Mouse (Mus musculus) cerebellum, adult (tissue): Measurements from ENCODE around the gene 4930402F06Rik.
A peak's percentile ranks its signal among the peaks of the same experiment; 100 is the strongest.

Experiments
- ATAC-seq: cut with Nextera tagmentation; 2 replicates; pipeline ENCODE4 v1.9.2; 2017; ENCODE audit warnings: mild to moderate bottlenecking, moderate library complexity, mixed read lengths; ENCODE audit not compliant: insufficient number of reproducible peaks, low FRiP score, low TSS enrichment

The 4930402F06Rik gene

GRCm38 (mm10) chr2:35349184-35349583 lies 47.8 kb downstream of the 4930402F06Rik start:
- peak; percentile 70 for ATAC-seq

DNA sequence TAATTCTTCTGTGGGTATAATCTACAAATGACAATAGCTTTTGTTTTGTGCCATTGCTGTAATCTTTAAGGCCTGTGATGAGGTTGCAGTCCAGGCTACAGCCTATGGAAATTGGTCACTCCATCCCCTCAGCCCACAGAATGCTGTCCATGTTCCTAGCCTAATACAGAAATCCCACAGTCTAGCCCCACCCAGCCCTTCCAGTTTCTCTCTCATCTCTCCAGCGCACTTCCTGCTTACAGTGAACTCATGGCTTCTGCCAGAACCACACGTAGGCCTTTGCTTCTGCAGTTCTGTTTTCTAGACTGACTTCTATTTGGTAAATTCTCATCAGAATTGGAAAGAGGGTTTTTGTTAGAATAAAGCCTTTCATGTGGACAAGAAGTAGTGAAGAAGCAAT lies 51.0 kb downstream of the 4930402F06Rik start:
- ATAC-seq, result no peak

GRCm38 (mm10) chr2:35342605-35343004 lies 54.4 kb downstream of the 4930402F06Rik start:
- ATAC-seq, result no peak

DNA sequence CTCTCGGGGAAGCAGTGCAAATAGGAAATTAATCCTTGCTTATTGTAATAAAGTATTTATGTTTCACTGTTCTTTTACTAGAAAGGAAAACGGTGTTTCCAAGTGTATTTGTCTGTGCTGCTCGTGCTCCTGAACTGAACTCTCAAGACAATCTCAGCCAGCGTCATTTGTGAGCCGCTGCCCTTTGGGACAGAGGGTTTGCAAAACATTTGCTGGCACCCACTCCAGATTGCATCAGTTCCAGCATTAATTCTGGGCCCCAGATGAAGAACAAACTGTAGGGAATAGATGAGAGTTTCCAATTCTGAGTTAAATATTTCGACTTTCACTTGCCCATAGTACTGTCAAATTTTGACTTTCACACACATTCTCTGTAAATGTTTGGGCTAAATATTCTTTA lies 58.3 kb downstream of the 4930402F06Rik start:
- no peak for ATAC-seq

- ATAC-seq, result no peak
Measured at GRCm38 (mm10) chr2:35338036-35338435, 58.9 kb downstream of the 4930402F06Rik start.

DNA sequence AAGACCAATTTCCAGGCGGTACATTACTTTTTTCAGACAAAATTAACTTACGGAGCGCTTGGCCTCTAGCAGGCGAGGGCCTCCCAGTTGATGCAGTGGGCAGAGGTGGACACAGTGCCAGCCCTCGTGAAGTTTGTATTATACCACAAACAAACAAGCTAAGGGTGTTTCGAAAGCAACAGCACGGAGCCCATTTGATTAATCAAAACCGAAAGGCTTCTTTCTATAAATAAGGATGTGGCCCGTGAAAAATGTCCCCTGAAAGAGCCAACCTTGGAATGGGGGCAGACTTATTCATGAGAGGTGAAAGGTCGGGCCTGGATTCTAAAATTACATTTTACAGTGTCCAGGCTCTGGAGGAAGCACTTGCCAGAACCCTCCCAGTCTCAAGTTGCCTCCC lies 59.6 kb downstream of the 4930402F06Rik start:
- no peak for ATAC-seq

- ATAC-seq, result peak; percentile 94
Measured at GRCm38 (mm10) chr2:35336388-35337280, 60.3 kb downstream of the 4930402F06Rik start, which contains the start of gene Stom. Gene Stom, minus strand, starts transcription at chr2:35336976.

GRCm38 (mm10) chr2:35335620-35336019 lies 61.4 kb downstream of the 4930402F06Rik start:
- ATAC-seq, result no peak

DNA sequence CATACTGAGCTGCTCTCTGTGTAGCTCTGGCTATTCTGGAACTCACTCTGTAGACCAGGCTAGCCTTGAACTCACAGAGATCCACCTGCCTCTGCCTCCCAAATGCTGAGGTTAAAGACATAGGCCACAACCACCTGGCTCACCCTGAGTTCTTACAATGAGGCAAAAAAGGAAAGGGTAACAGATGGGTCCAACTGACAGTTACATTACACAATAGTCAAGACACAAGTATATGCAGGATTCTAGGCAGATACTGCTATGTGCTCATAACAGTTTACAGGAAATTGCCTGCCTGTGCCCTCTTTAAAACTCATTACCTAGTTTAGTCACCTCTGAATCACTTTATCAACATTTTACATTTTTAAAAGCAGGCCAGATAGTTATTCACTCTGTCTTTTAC lies 63.3 kb downstream of the 4930402F06Rik start:
- no peak for ATAC-seq

DNA sequence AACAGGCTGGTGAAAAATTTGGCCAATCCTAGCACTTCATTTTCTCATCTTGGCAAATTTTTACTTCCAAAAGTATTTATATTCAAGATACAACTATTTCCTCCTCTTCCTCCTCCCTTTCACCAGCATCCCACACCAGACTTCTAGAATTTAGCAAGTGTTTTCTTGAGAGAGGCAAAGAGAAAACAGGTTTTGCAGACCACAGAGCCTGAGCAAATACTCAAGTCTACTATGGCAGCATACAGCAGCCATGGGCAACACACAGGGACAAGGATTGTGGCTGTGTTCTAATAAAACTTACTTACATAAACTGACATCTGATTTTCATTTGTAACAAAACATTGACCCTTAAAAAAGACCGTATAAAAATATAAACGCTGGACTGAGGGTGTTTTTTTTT lies 65.8 kb downstream of the 4930402F06Rik start:
- ATAC-seq, result no peak

GRCm38 (mm10) chr2:35329061-35329460 lies 67.9 kb downstream of the 4930402F06Rik start:
- ATAC-seq, result no peak

DNA sequence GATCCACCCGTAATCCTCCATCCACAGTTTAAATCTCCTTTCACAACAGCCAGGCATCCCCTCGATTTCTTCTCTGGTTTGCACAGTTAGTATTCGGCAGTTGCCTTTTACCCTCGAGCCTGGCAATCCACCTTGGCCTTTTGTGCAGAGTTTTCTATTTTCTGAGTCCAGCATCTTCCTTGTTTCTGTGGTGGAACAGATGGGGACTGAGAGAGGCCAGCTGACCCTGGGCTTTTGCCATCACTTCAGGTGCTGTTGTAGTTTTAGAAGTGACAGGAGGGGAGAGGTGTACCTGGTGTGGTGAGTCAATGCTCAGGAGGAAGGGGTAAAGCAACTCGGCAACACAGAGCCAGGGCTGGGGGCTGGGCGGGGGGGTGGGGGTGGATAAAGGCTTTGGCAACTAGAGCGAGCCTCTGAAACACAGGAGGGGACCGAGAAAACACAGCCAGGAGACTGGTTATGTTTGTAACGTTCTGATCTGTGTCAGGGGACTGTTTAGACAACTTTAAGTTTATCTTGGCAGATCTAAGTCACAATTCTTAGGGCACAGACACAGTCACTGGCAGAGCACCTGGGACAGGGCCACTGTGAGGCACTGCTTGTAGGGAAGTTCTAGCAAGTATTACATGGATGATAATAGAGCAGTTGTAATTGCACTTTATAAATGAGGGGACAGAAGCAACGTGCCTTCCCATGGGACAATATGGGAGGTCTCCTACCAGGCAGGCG lies 68.7 kb downstream of the 4930402F06Rik start:
- peak; percentile 81 for ATAC-seq

DNA sequence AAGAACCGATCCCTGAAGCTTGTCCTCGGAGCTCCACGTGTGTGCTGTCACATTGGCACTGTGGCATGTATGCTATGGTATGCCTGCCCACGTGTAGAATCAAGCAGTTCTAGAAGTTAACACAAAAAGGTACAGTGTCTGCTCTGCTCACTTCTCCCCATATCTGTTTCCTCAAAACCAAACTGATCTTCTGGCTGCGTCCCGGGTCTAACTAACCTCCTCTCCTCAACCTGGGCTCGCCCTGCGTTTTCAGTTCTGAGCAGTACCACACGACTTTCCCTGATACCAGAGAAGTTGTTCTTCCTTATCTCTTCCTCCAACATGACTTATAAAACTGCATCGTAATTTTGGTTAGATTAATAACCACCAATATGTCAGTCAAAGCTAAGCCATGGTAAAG lies 69.4 kb downstream of the 4930402F06Rik start:
- ATAC-seq, result no peak

- no peak for ATAC-seq
Measured at GRCm38 (mm10) chr2:35326931-35327330, 70.0 kb downstream of the 4930402F06Rik start.

- ATAC-seq, result no peak
Measured at GRCm38 (mm10) chr2:35325930-35326329, 71.0 kb downstream of the 4930402F06Rik start.
